Mouse (Mus musculus) olfactory bulb, adult 2 months (tissue): ENCODE data around the gene Cabin1. TPM values are rescaled to one million over a fixed set of nuclear protein-coding genes. Genes with fewer than 3 reads are reported as not detected.
A peak's percentile ranks its signal among the peaks of the same experiment; 100 is the strongest.

Experiments used
- H3K27ac ChIP-seq: fragments of 200-500 bp; 2 replicates; pipeline ENCODE4 v1.5.1; 2012; ENCODE audit warnings: low read depth, low read length; ENCODE audit not compliant: insufficient read depth
- H3K4me1 ChIP-seq: fragments of 200-500 bp; 2 replicates; pipeline ENCODE4 v1.6.1; 2012; ENCODE audit warnings: low read length; ENCODE audit not compliant: control insufficient read depth, insufficient read depth
- H3K4me3 ChIP-seq: fragments of 200-500 bp; 2 replicates; pipeline ENCODE4 v1.5.1; 2012; ENCODE audit warnings: mild to moderate bottlenecking, low read depth, low read length, moderate library complexity; ENCODE audit not compliant: insufficient read depth
- CTCF ChIP-seq: fragments of 200-500 bp; IDR thresholded peaks from 2 replicates; pipeline ENCODE4 v1.5.1; 2012; ENCODE audit warnings: low read depth, mild to moderate bottlenecking, low read length, moderate library complexity; ENCODE audit not compliant: insufficient read depth
- POLR2A ChIP-seq: fragments of 200-500 bp; IDR thresholded peaks from 2 replicates; pipeline ENCODE4 v1.6.1; 2012; ENCODE audit warnings: mild to moderate bottlenecking, low read depth, low read length, moderate library complexity; ENCODE audit not compliant: insufficient read depth
- WGBS: fragments of 180-500 bp; shearing (Covaris S2); methylation state at CpG from one replicate; pipeline ENCODE4 v1.1.7; 2018; 5-methylcytosine and 5-hydroxymethylcytosine counted together
- polyA plus RNA-seq: library from polyadenylated mRNA; stranded (reverse); fragments of >200 nt; gene quantifications from 2 replicates; pipeline ENCODE4 v1.2.4, GENCODE M21; 2012; ENCODE audit warnings: low replicate concordance; ENCODE audit not compliant: missing spikeins, insufficient read depth, insufficient read length

Gene Cabin1
- polyA plus RNA-seq, 1 experiment, result not detected

DNA sequence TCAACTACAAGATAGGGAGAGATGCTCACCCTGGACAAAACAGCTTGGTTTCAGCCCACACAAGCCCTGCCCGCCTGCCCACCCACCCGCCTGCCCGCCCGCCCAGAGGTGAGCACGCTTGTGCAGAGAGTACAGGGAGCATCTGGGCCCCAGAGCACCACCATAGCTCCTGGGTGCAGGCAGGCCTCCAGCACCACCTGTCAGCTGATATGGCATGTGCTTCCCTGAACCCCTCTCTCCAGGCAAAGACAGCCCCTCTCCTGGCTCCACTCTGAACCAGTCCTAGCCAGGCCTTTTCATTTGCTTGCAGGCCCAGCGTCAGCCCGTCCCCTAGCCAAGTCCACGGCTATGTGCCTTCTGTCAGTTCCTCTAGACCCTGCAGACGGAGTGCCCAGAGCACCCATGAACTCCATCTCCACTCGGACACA is 83.6 kb downstream of the Cabin1 start:
- H3K4me1 ChIP-seq, result peaks cover 68% of the 10 kb centered on the region
- 58% methylated on average over 10 of the region's 10 CpGs for WGBS
- H3K27ac ChIP-seq, result peak overlapping the region; percentile 32
- H3K4me3 ChIP-seq, result no peak overlapping the region
- TF ChIP-seq POLR2A (no peak), CTCF (no peak)

GRCm38 (mm10) chr10:75679204-75679603 is 84.9 kb downstream of the Cabin1 start:
- Histone ChIP-seq H3K27ac (no peak overlapping the region; the same call in 1 of the 2 replicates), H3K4me1 (peaks cover 62% of the 10 kb centered on the region), H3K4me3 (no peak overlapping the region)
- TF ChIP-seq CTCF (no peak), POLR2A (no peak)
- WGBS, result 87% methylated on average over 6 of the region's 6 CpGs

GRCm38 (mm10) chr10:75677989-75678388 is 86.2 kb downstream of the Cabin1 start:
- Histone ChIP-seq H3K27ac (peak overlapping the region; percentile 38; the same call in 1 of the 2 replicates), H3K4me3 (no peak overlapping the region), H3K4me1 (peaks cover 54% of the 10 kb centered on the region)
- TF ChIP-seq CTCF (no peak), POLR2A (no peak)
- WGBS, result 42% methylated on average over 5 of the region's 5 CpGs

DNA sequence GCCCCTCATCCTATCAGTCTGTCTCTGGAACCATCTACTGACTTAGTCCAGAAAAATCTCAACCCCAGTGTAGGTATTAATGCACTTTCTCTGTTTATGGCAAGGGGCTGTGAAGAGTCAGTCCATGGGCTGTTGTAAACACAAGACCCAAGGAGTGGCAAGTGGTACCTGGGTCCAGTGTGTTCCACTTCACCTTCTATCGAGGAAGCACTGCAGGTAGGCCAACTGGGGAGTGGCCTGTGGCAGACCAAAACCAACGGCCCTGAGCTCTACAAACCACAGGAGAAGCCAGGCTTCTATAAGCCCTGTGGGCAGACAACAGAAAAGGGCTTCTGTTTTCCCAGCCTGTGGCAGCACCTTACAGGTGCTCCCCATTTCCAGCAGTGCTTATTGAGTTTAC is 86.6 kb downstream of the Cabin1 start:
- Histone ChIP-seq H3K27ac (peak overlapping the region; percentile 38), H3K4me3 (no peak overlapping the region), H3K4me1 (peaks cover 51% of the 10 kb centered on the region)
- TF ChIP-seq CTCF, result no peak
- no peak for TF ChIP-seq POLR2A
- 79% methylated on average over 2 of the region's 2 CpGs for WGBS

- Histone ChIP-seq H3K27ac (peak overlapping the region; percentile 38), H3K4me3 (no peak overlapping the region), H3K4me1 (peaks cover 51% of the 10 kb centered on the region)
- 59% methylated on average over 7 of the region's 7 CpGs for WGBS
- TF ChIP-seq CTCF (no peak), POLR2A (no peak)
These were observed 87.1 kb downstream of the Cabin1 start for GRCm38 (mm10) chr10:75676819-75677565.

- 80% methylated on average over 2 of the region's 2 CpGs for WGBS
- Histone ChIP-seq H3K27ac (no peak overlapping the region), H3K4me1 (peaks cover 49% of the 10 kb centered on the region), H3K4me3 (no peak overlapping the region)
- TF ChIP-seq POLR2A (no peak), CTCF (no peak)
These were observed 87.9 kb downstream of the Cabin1 start for GRCm38 (mm10) chr10:75676286-75676685.

DNA sequence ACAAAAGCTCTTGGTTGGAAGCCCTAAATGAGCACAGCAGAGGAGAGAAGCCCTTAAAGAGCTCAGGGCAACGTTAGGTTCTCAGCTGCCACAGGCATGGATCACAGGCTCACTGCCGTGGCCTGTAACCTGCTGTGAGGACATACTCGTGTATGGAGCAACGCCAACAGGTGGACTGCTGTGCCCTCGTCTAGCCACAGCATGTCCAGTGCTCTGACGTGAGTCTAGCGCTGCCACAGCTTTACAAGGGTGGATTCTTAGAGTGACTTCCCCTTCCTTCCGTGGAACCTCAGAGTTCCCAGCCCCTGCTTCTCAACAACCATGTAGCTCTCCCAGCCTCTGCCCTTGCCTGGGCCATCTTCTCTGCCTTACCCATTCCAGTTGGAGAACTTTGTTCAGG is 88.5 kb downstream of the Cabin1 start:
- Histone ChIP-seq H3K4me1 (peaks cover 43% of the 10 kb centered on the region), H3K4me3 (no peak overlapping the region), H3K27ac (no peak overlapping the region)
- WGBS, result 83% methylated on average over 8 of the region's 8 CpGs
- TF ChIP-seq CTCF, result no peak
- no peak for TF ChIP-seq POLR2A

GRCm38 (mm10) chr10:75669936-75670335 is 94.2 kb downstream of the Cabin1 start:
- Histone ChIP-seq H3K4me1 (peaks cover 21% of the 10 kb centered on the region), H3K4me3 (no peak overlapping the region), H3K27ac (no peak overlapping the region)
- TF ChIP-seq POLR2A (no peak), CTCF (no peak)
- WGBS, result 100% methylated on average over 1 of the region's 1 CpGs

DNA sequence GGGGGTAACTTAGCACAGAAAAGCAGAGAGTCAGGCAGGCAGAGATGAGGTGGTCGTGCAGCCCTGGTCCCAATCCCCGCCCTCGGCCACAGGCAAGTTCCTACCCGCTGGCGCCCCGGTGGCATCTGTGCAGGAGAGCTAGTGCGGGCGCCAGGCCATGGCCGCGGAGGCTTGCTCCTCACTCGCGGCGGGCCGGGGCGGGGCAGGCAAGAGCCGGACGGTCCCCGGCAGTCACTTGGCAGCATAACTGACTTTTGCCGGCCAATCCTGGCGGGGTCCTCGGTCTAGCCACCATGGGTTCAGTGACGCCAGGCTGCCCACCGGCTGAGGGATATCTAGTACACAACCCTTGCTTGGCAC is 96.2 kb downstream of the Cabin1 start:
- WGBS, result 2% methylated on average over 23 of the region's 23 CpGs
- TF ChIP-seq POLR2A, result no peak
- no peak for TF ChIP-seq CTCF
- peaks cover 35% of the 10 kb centered on the region for H3K4me1 ChIP-seq
- peak overlapping the region; percentile 69 for H3K4me3 ChIP-seq
- H3K27ac ChIP-seq, result peak overlapping the region; percentile 94
